Mouse (Mus musculus): ENCODE results near the gene Bcl9l.

Gene Bcl9l

GRCm38 (mm10) chr9:44483510-44484044 is 952 bp downstream of the Bcl9l start:
- DNase-seq (ENCODE audit: low spot score) = no peak

GRCm38 (mm10) chr9:44484311-44485104 is 1.9 kb downstream of the Bcl9l start:
- DNase-seq (ENCODE audit: low spot score) = no peak

- DNase-seq (ENCODE audit: low spot score) = no peak
These were observed 2.5 kb downstream of the Bcl9l start for GRCm38 (mm10) chr9:44485105-44485515.

GRCm38 (mm10) chr9:44485516-44486161 is 3.0 kb downstream of the Bcl9l start:
- no peak for DNase-seq (ENCODE audit: low spot score)

- DNase-seq (ENCODE audit: low spot score) = no peak
These were observed 3.7 kb downstream of the Bcl9l start for GRCm38 (mm10) chr9:44486335-44486734.

- DNase-seq (ENCODE audit: low spot score) = no peak
These were observed 4.3 kb downstream of the Bcl9l start for GRCm38 (mm10) chr9:44486741-44487421.

GRCm38 (mm10) chr9:44487441-44487840 is 4.8 kb downstream of the Bcl9l start:
- DNase-seq (ENCODE audit: low spot score) = no peak

- DNase-seq (ENCODE audit: low spot score) = no peak
These were observed 5.8 kb downstream of the Bcl9l start for GRCm38 (mm10) chr9:44488416-44488815.

- no peak for DNase-seq (ENCODE audit: low spot score)
These were observed 6.3 kb downstream of the Bcl9l start for GRCm38 (mm10) chr9:44488855-44489381.

GRCm38 (mm10) chr9:44489651-44490085 is 7.0 kb downstream of the Bcl9l start:
- DNase-seq (ENCODE audit: low spot score) = no peak

GRCm38 (mm10) chr9:44490086-44490967 is 7.7 kb downstream of the Bcl9l start:
- DNase-seq (ENCODE audit: low spot score) = no peak

GRCm38 (mm10) chr9:44491351-44491750 is 8.7 kb downstream of the Bcl9l start:
- no peak for DNase-seq (ENCODE audit: low spot score)

GRCm38 (mm10) chr9:44492631-44493461 is 10.2 kb downstream of the Bcl9l start:
- no peak for DNase-seq (ENCODE audit: low spot score)

GRCm38 (mm10) chr9:44494261-44494862 is 11.7 kb downstream of the Bcl9l start:
- no peak for DNase-seq (ENCODE audit: low spot score)

GRCm38 (mm10) chr9:44494863-44495809 is 12.5 kb downstream of the Bcl9l start:
- DNase-seq (ENCODE audit: low spot score) = no peak

GRCm38 (mm10) chr9:44495810-44496344 is 13.3 kb downstream of the Bcl9l start:
- DNase-seq (ENCODE audit: low spot score) = no peak

- DNase-seq (ENCODE audit: low spot score) = no peak
These were observed 14.3 kb downstream of the Bcl9l start for GRCm38 (mm10) chr9:44496803-44497461.
